8 mouse cellular contexts compared by ENCODE assay signal in the genomic region with DNA sequence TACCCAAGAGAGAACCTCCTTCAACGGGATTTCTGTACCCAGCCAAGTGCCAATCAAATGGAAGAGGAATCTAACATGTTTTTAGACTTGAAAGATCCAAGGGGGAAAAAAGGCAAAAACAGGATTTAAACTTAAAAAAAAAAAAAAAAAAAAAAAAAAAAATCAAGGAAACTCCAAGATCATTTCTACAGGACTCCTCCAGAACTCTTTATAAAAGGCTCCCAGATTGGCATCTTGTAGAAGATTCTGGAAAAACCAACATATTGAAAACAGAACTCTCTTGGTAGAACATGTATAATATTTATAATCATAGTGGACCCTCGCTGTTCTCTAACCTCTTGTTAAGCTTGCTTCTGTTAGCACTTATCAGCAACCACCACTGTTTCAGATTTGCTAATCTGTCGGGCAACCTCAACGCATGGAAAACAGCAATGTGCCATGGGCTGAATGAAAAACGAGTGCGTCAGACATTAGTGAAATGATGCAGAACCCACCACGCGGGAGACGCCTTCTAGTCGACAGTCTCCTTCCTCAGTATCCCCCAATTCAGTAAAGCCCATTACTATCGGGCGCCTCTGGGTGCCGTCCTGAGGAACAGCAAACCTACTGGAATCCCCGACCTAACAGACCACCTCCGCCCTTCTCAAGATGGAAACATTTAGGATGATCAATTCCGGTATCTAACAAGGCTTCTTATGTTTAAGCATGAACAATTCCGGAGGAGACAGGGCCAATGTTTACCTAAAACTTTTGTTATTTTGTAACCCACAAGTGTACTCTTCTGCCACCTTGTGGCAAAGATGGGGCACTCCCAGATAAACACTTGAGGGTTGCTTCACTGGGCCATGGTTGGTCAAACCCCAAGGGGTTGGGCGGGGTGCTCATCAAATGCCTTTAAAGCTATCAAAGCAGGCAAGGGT. TPM values are rescaled to one million over a fixed set of nuclear protein-coding genes. Genes with fewer than 3 reads are reported as not detected.
DNase-seq lines count a peak whose midpoint lies in the region; ATAC-seq and TF ChIP-seq lines count a peak whose summit lies in the region.

No protein-coding gene starts in this region.

- peak overlapping the region; percentile 26 for H3K4me3 ChIP-seq in lung, embryonic 14.5 days (ENCODE audit: low read depth, low read length)
- 0 out of 2 replicates have a peak overlapping the region, but pooled peaks have one; percentile 7 for H3K4me3 ChIP-seq in olfactory bulb, adult 2 months (ENCODE audit: insufficient read depth, low read depth, low read length)

- peak; percentile 85 for TF ChIP-seq CTCF in lung, embryonic 14.5 days (IDR thresholded peaks at IDR 0.05; ENCODE audit: low read depth)
- peak; percentile 28; the same call in 1 of the 2 replicates for TF ChIP-seq CTCF in olfactory bulb, adult 2 months (IDR thresholded peaks at IDR 0.05; ENCODE audit: insufficient read depth, low read depth, low read length)

- H3K9ac ChIP-seq in lung, embryonic 14.5 days: peak overlapping the region; percentile 44

- H3K4me1 ChIP-seq in lung, embryonic 14.5 days (ENCODE audit: insufficient read depth): no peaks in the 10 kb centered on the region
- peaks cover 13% of the 10 kb centered on the region for H3K4me1 ChIP-seq in olfactory bulb, adult 2 months (ENCODE audit: control insufficient read depth, insufficient read depth, low read length)

- 16% methylated on average over 18 of the region's 18 CpGs for WGBS in lung, embryonic 14.5 days
- WGBS in olfactory bulb, adult 2 months: 20% methylated on average over 18 of the region's 18 CpGs

- ATAC-seq in frontal cortex, adult (ENCODE audit: low TSS enrichment): peak; percentile 76
- peak; percentile 68 to 78 for ATAC-seq in hematopoietic stem cell, adult 5-6 weeks (replicated peaks in 1 of 2; ENCODE audit: insufficient read depth in 1 of 2, low FRiP score in 2 of 2, low TSS enrichment in 1 of 2, low read depth in 1 of 2, poor library complexity in 2 of 2, severe bottlenecking in 2 of 2)
- peak; percentile 76 for ATAC-seq in lung, embryonic 14.5 days (ENCODE audit: insufficient read depth)

- H3K4me2 ChIP-seq in lung, embryonic 14.5 days: peak overlapping the region; percentile 65

- no peaks in the 10 kb centered on the region for H3K27me3 ChIP-seq in lung, embryonic 14.5 days (ENCODE audit: insufficient read depth, low read length)

- H3K36me3 ChIP-seq in lung, embryonic 14.5 days (ENCODE audit: insufficient read depth): no peaks in the 10 kb centered on the region

- no peak for TF ChIP-seq POLR2A in olfactory bulb, adult 2 months (IDR thresholded peaks at IDR 0.05; ENCODE audit: insufficient read depth, low read depth, low read length)

- no peak overlapping the region for H3K27ac ChIP-seq in lung, embryonic 14.5 days (ENCODE audit: low read depth)
- no peak overlapping the region for H3K27ac ChIP-seq in olfactory bulb, adult 2 months (ENCODE audit: insufficient read depth, low read depth, low read length)

- DNase-seq in Muller cell, postnatal 12 days (ENCODE audit: inconsistent ontology term): peak; percentile 79
- peak; percentile 50 for DNase-seq in cerebellum, adult 9-10 months
- DNase-seq in layer of hippocampus, adult 9-10 months (ENCODE audit: low spot score): peak; percentile 42
- peak; percentile 92 for DNase-seq in lung, embryonic 14.5 days
- DNase-seq in thymus, postnatal 0 days (ENCODE audit: low spot score): peak; percentile 85

- no peaks in the 10 kb centered on the region for H3K9me3 ChIP-seq in lung, embryonic 14.5 days (ENCODE audit: low read depth, low read length)

RNA-seq across cellular contexts. Expression of gene Slc15a1, which starts 54.3 kb away (rescaled TPM):
- not detected in 2 replicates for total RNA-seq in hematopoietic stem cell, adult 5-6 weeks (2017)
- polyA plus RNA-seq in lung, embryonic 14.5 days (2014; fragmentation: Nextera tagmentation; extraction: Ambion mirVana): 0.13 and 0.14 TPM in 2 replicates
- polyA plus RNA-seq in olfactory bulb, adult 2 months (2012; ENCODE audit: insufficient read depth, insufficient read length, low replicate concordance, missing spikeins): not detected in 2 replicates
- polyA plus RNA-seq in thymus, postnatal 0 days (2015; fragmentation: Nextera tagmentation; extraction: Ambion mirVana): 3.3 and 3.4 TPM in 2 replicates

Comparison
In these comparisons a context has a peak if more than half of its experiments do, and no peak if none do; other contexts are left out.
1. DNase-seq: peak in every context shown above with its lines; median percentile 92 in lung, embryonic 14.5 days; 85 in thymus, postnatal 0 days; 79 in Muller cell, postnatal 12 days; 50 in cerebellum, adult 9-10 months; 42 in layer of hippocampus, adult 9-10 months.